Comparison of ENCODE assay signal across 12 mouse cellular contexts in genomic region chr6:11594936-11595335, GRCm38 (mm10).
DNase-seq lines count a peak whose midpoint lies in the region; ATAC-seq and TF ChIP-seq lines count a peak whose summit lies in the region.
"Had no signal": no experiment of that assay in that cellular context is flagged by ENCODE, and none has a peak within 500 bp of the region (broad histone marks: within the 10 kb centered on the region; RNA-seq: fewer than 3 reads in every experiment).

No protein-coding gene starts in this region.

- no peaks in the 10 kb centered on the region for H3K36me3 ChIP-seq in hindbrain, postnatal 0 days (ENCODE audit: insufficient read depth, low read length)
- no peaks in the 10 kb centered on the region for H3K36me3 ChIP-seq in hindbrain, embryonic 11.5 days (ENCODE audit: control insufficient read depth, insufficient read depth, low read length)
- no peaks in the 10 kb centered on the region for H3K36me3 ChIP-seq in midbrain, postnatal 0 days (ENCODE audit: insufficient read depth, low read length)
- H3K36me3 ChIP-seq: forebrain, embryonic 10.5 days; liver, embryonic 12.5 days; neural tube, embryonic 13.5 days had no signal

- H3K27me3 ChIP-seq in hindbrain, postnatal 0 days (ENCODE audit: insufficient read depth, low read length) = no peaks in the 10 kb centered on the region
- H3K27me3 ChIP-seq in hindbrain, embryonic 11.5 days (ENCODE audit: control insufficient read depth, insufficient read depth, low read length) = no peaks in the 10 kb centered on the region
- no peaks in the 10 kb centered on the region for H3K27me3 ChIP-seq in midbrain, postnatal 0 days (ENCODE audit: insufficient read depth, low read length)
- H3K27me3 ChIP-seq: liver, embryonic 12.5 days; neural tube, embryonic 13.5 days had no signal

- H3K27ac ChIP-seq in hindbrain, postnatal 0 days = no peak overlapping the region
- no peak overlapping the region for H3K27ac ChIP-seq in hindbrain, embryonic 11.5 days (ENCODE audit: low read depth, low read length)
- H3K27ac ChIP-seq in midbrain, postnatal 0 days (ENCODE audit: low read depth, low read length) = no peak overlapping the region
- H3K27ac ChIP-seq: forebrain, embryonic 10.5 days; liver, embryonic 12.5 days had no signal

- WGBS in hindbrain, postnatal 0 days = 31% methylated on average over 2 of the region's 2 CpGs
- WGBS in hindbrain, embryonic 11.5 days = 45% methylated on average over 2 of the region's 2 CpGs
- 31% methylated on average over 2 of the region's 2 CpGs for WGBS in midbrain, postnatal 0 days

- H3K4me1 ChIP-seq in hindbrain, postnatal 0 days (ENCODE audit: insufficient read depth, low read length) = no peaks in the 10 kb centered on the region; the same call in 1 of the 2 replicates
- H3K4me1 ChIP-seq in hindbrain, embryonic 11.5 days (replicated peaks; ENCODE audit: control insufficient read depth, insufficient read depth, low read length) = no peaks in the 10 kb centered on the region
- no peaks in the 10 kb centered on the region for H3K4me1 ChIP-seq in midbrain, postnatal 0 days (ENCODE audit: insufficient read depth, low read length)
- H3K4me1 ChIP-seq: forebrain, embryonic 10.5 days; liver, embryonic 12.5 days had no signal

- H3K4me2 ChIP-seq in hindbrain, postnatal 0 days (ENCODE audit: low read depth, low read length) = no peak overlapping the region
- H3K4me2 ChIP-seq in hindbrain, embryonic 11.5 days (replicated peaks; ENCODE audit: low read depth, low read length) = no peak overlapping the region
- H3K4me2 ChIP-seq in midbrain, postnatal 0 days (ENCODE audit: low read depth, low read length, poor library complexity, severe bottlenecking) = no peak overlapping the region
- H3K4me2 ChIP-seq: liver, embryonic 12.5 days; neural tube, embryonic 13.5 days had no signal

- no peak overlapping the region for H3K4me3 ChIP-seq in hindbrain, postnatal 0 days (ENCODE audit: low read length)
- H3K4me3 ChIP-seq in hindbrain, embryonic 11.5 days (ENCODE audit: low read depth, low read length) = no peak overlapping the region
- H3K4me3 ChIP-seq in midbrain, postnatal 0 days (ENCODE audit: low read depth, low read length) = no peak overlapping the region
- H3K4me3 ChIP-seq: forebrain, embryonic 10.5 days; liver, embryonic 12.5 days; neural tube, embryonic 13.5 days had no signal

- TF ChIP-seq CTCF in hindbrain, postnatal 0 days (IDR thresholded peaks at IDR 0.05; ENCODE audit: low read depth) = peak; percentile 47
- TF ChIP-seq CTCF in midbrain, postnatal 0 days (IDR thresholded peaks at IDR 0.05) = peak; percentile 63

- peak; percentile 69 for DNase-seq in hindbrain, postnatal 0 days (ENCODE audit: low spot score)
- no peak for DNase-seq in hindbrain, embryonic 11.5 days (ENCODE audit: low spot score)
- peak; percentile 26 for DNase-seq in right cerebral cortex, postnatal 14 days
- no peak for DNase-seq in right cerebral cortex, postnatal 25 days
- DNase-seq in cerebellum, postnatal 25 days = peak; percentile 31 to 54
- DNase-seq in midbrain, postnatal 0 days (ENCODE audit: low spot score) = peak; percentile 43
- DNase-seq in lung, postnatal 25 days (ENCODE audit: low spot score) = no peak
- DNase-seq: heart, adult 11 months had no signal

- H3K9me3 ChIP-seq in hindbrain, postnatal 0 days (ENCODE audit: low read length) = no peaks in the 10 kb centered on the region
- no peaks in the 10 kb centered on the region for H3K9me3 ChIP-seq in hindbrain, embryonic 11.5 days (ENCODE audit: control insufficient read depth, low read length)
- no peaks in the 10 kb centered on the region for H3K9me3 ChIP-seq in midbrain, postnatal 0 days (ENCODE audit: low read length)
- H3K9me3 ChIP-seq: forebrain, embryonic 10.5 days; liver, embryonic 12.5 days; neural tube, embryonic 13.5 days had no signal

- H3K9ac ChIP-seq in hindbrain, postnatal 0 days (replicated peaks; ENCODE audit: low read length) = no peak overlapping the region
- no peak overlapping the region for H3K9ac ChIP-seq in hindbrain, embryonic 11.5 days (ENCODE audit: low read depth, low read length)
- H3K9ac ChIP-seq in midbrain, postnatal 0 days (replicated peaks; ENCODE audit: low read length, poor library complexity, severe bottlenecking) = no peak overlapping the region
- H3K9ac ChIP-seq: liver, embryonic 12.5 days; neural tube, embryonic 13.5 days had no signal

- no peak for ATAC-seq in hindbrain, postnatal 0 days
- no peak for ATAC-seq in hindbrain, embryonic 11.5 days (ENCODE audit: low FRiP score)
- ATAC-seq in midbrain, postnatal 0 days (ENCODE audit: low FRiP score) = no peak
- ATAC-seq in megakaryocyte-erythroid progenitor cell, adult 5-6 weeks (replicated peaks; ENCODE audit: low FRiP score, low TSS enrichment, poor library complexity, severe bottlenecking) = no peak
- ATAC-seq: liver, embryonic 12.5 days had no signal

Comparison
In these comparisons a context has a peak if more than half of its experiments do, and no peak if none do; other contexts are left out.
1. DNase-seq: peak in hindbrain, postnatal 0 days (single experiment), right cerebral cortex, postnatal 14 days (single experiment), cerebellum, postnatal 25 days (2 of 2) and midbrain, postnatal 0 days (single experiment); none in hindbrain, embryonic 11.5 days (single experiment), right cerebral cortex, postnatal 25 days (single experiment) and lung, postnatal 25 days (single experiment).